Mouse (Mus musculus) layer of hippocampus, postnatal 10 days (tissue): ENCODE results near the gene Gm21953. TPM values are rescaled to one million over a fixed set of nuclear protein-coding genes. Genes with fewer than 3 reads are reported as not detected.
"Not testable (repeated sequence)": the region's sequence is repeated elsewhere in the genome, so short reads cannot be mapped to it uniquely, and the experiment has no call there.

ENCODE experiments used
- DNase-seq, 2 experiments: peaks; one replicate each; pipeline ENCODE4 v3.0.0; 2021; ENCODE audit warnings: low spot score in 2 of 2
- long read RNA-seq: library from polyadenylated mRNA; stranded (forward); transcript quantifications from one replicate; pipeline ENCODE4 v2.0.0, GENCODE M21; 2023
- total RNA-seq, 2 experiments: library from RNA; stranded (reverse); gene quantifications; 2 replicates each; pipeline ENCODE4 v1.2.3; 2021

Gm21953 gene
- total RNA-seq: not detected
- long read RNA-seq, partial matches to known transcripts: 1 of 1 reads
- long read RNA-seq, other reads (novel, unspliced or antisense): 0 of 1 reads

- not testable (repeated sequence) for DNase-seq
These were observed at the start of gene Gm21953 for GRCm38 (mm10) chr4:42293967-42294366. TSS of gene Gm21953 (plus strand) at chr4:42294267.

GRCm38 (mm10) chr4:42255467-42255866 lies 38.6 kb upstream of the Gm21953 start, which contains the start of gene Ccl21b:
TSS of gene Ccl21b (plus strand) at chr4:42255767.
- not testable (repeated sequence) for DNase-seq

- DNase-seq: not testable (repeated sequence)
These were observed 24.0 kb downstream of the Gm21953 start, which contains the start of gene Fam205a3 for GRCm38 (mm10) chr4:42318034-42318433. TSS of gene Fam205a3 (plus strand) at chr4:42318334.

Other genes with a start within 250 kb of the Gm21953 start
- not detected for gene Gm3893, start 203.1 kb upstream of the Gm21953 start, total RNA-seq
- gene Gm13304, start 179.4 kb upstream of the Gm21953 start, total RNA-seq: 10 to 100 TPM; 13.7 to 13.9 TPM
- 10 to 100 TPM in 1 of 2 experiments, 1 to 10 TPM in 1; 8.8 to 16.0 TPM for gene Gm13306, start 140.8 kb upstream of the Gm21953 start, total RNA-seq
- gene Gm13305, start 125.7 kb upstream of the Gm21953 start, total RNA-seq: 1 to 10 TPM; 1.1 to 2.9 TPM
- 1 to 10 TPM; 4.5 to 5.3 TPM for gene Gm10600, start 53.6 kb upstream of the Gm21953 start, total RNA-seq
- not detected for gene Ccl21b, start 38.5 kb upstream of the Gm21953 start, total RNA-seq
- not detected for gene Fam205a3, start 24.1 kb downstream of the Gm21953 start, total RNA-seq
- not detected for gene Gm21586, start 145.1 kb downstream of the Gm21953 start, total RNA-seq
- gene Gm2163, start 172.5 kb downstream of the Gm21953 start, total RNA-seq: 1 to 10 TPM; 2.3 to 2.5 TPM
- not detected for gene Fam205a2, start 233.9 kb downstream of the Gm21953 start, total RNA-seq